ENCODE assay signal across 8 mouse cellular contexts in the genomic region with DNA sequence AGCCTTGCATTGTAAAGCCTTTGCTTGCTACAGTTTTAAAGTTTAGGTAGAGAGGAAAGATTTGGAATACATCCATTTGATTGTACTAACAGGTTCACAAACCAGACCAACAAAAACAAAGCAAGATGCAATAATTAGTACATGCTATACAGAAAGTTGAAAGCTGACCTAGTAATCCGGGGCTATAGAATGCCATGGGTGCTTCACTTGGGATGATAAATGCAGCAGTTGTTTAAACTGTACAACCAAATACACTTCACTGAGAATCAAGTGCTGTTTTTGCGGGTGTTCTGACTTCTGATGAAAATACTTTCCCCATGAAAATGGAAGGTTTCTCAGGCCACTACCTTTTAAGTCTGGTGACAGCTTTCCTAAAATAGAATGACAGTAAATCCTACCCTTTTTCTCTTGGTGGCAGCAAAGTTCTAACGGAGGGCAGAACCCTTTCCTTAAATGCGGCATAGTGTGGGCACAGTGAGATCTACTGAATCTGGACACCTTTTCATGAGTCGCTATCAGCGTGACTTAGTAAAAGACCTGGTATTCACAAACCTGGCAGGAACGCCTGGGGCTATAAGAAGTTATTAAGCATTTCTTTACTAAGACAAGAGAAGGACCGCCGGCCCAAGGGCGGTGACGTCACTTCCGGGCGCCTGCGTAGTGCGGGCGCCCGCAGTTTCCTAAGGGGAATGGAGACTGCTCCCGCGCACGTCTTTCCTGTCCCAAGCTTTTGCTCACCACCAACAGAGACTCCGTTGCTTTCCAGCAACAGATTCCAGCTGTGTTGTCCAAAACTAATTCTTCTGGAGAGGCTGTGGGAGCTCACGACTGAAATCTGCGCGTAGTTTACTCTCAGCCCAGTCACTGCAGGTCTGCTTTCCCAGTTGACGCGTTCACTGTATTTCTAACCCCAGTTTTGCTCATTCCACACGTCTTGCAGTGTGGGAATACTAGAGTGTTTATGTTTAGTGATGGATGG. TPM values are rescaled to one million over a fixed set of nuclear protein-coding genes. Genes with fewer than 3 reads are reported as not detected.
DNase-seq lines count a peak whose midpoint lies in the region; ATAC-seq lines count a peak whose summit lies in the region.

A gene (plus strand): TSS at position 636 of the 979 bp plus-strand sequence.

- no peaks in the 10 kb centered on the region for H3K4me1 ChIP-seq in intestine, embryonic 14.5 days (replicated peaks; ENCODE audit: control insufficient read depth, insufficient read depth, low read length)

- WGBS in intestine, embryonic 14.5 days: 2% methylated on average over 27 of the region's 27 CpGs

- intact Hi-C loops in left cerebral cortex, postnatal 14 days (cut with DNase I): loop anchor here (5.0 kb wide), 1 partner anchor 39 kb away; a partner anchor contains a TSS

- ATAC-seq in intestine, embryonic 14.5 days (replicated peaks; ENCODE audit: low FRiP score, low TSS enrichment, low read depth): peak; percentile 96

- H3K9me3 ChIP-seq in intestine, embryonic 14.5 days (ENCODE audit: control insufficient read depth, low read length): no peaks in the 10 kb centered on the region

- DNase-seq in adrenal gland, adult 18-20 months (ENCODE audit: low spot score in 2 of 2): peak; percentile 84 to 85
- DNase-seq in embryo, embryonic 11 days: peak; percentile 95
- DNase-seq in gastrocnemius, postnatal 25 days: peak; percentile 75
- DNase-seq in intestine, embryonic 14.5 days (ENCODE audit: low spot score): peak; percentile 92
- peak; percentile 78 to 86 for DNase-seq in left cerebral cortex, postnatal 14 days (ENCODE audit: low spot score in 2 of 2)
- peak; percentile 91 for DNase-seq in mesoderm, embryonic 11.5 days (ENCODE audit: low read depth, low spot score)
- peak; percentile 78 to 79 for DNase-seq in right cerebral cortex, postnatal 36 days (ENCODE audit: low spot score in 2 of 2)
- DNase-seq in yolk sac, embryonic 10.5 days (ENCODE audit: low spot score): peak; percentile 84

- peak within 1 kb of the TSS; percentile 74 for H3K9ac ChIP-seq in intestine, embryonic 14.5 days (ENCODE audit: low read length)

- peak within 1 kb of the TSS; percentile 78 for H3K4me3 ChIP-seq in intestine, embryonic 14.5 days (ENCODE audit: low read depth, low read length)

- peaks cover 23% of the 10 kb centered on the region for H3K36me3 ChIP-seq in intestine, embryonic 14.5 days (ENCODE audit: control insufficient read depth, insufficient read depth, low read length)

- no peaks in the 10 kb centered on the region for H3K27me3 ChIP-seq in intestine, embryonic 14.5 days (replicated peaks; ENCODE audit: control insufficient read depth, insufficient read depth, low read length)

- H3K27ac ChIP-seq in intestine, embryonic 14.5 days (ENCODE audit: low read depth): peak within 1 kb of the TSS; percentile 89

- peak within 1 kb of the TSS; percentile 55 for H3K4me2 ChIP-seq in intestine, embryonic 14.5 days (ENCODE audit: low read length)

RNA-seq across cellular contexts. Expression of the gene that starts here (rescaled TPM):
- 10 to 100 TPM; 18.2 to 19.0 TPM for total RNA-seq in adrenal gland, adult 18-20 months (2021)
- 10 to 100 TPM; 21.8 to 22.4 TPM for total RNA-seq in gastrocnemius, postnatal 25 days (2021)
- 26.7 and 27.7 TPM in 2 replicates for polyA plus RNA-seq in intestine, embryonic 14.5 days (2014; fragmentation: Nextera tagmentation; extraction: Ambion mirVana)
- 10 to 100 TPM; 17.6 to 18.3 TPM for total RNA-seq in left cerebral cortex, postnatal 14 days (2021)

Comparison
In these comparisons a context has a peak if more than half of its experiments do, and no peak if none do; other contexts are left out.
1. Peak in every context shown above with its lines: DNase-seq, ATAC-seq, H3K4me3 ChIP-seq and H3K27ac ChIP-seq.